Mouse (Mus musculus) ES-E14 (cell line): ENCODE data around the gene Psma3.

Experiments
- CHD2 ChIP-seq: IDR thresholded peaks from 2 replicates; pipeline ENCODE4 v1.6.1; 2014; ENCODE audit warnings: mild to moderate bottlenecking, low read depth, low read length, inconsistent platforms
- HCFC1 ChIP-seq: IDR thresholded peaks from 2 replicates; pipeline ENCODE4 v1.6.1; 2012; ENCODE audit warnings: low read length, inconsistent platforms, borderline replicate concordance; ENCODE audit not compliant: insufficient read depth
- MAFK ChIP-seq: IDR thresholded peaks from 2 replicates; pipeline ENCODE4 v1.6.1; 2014; ENCODE audit warnings: mild to moderate bottlenecking, low read depth, low read length, inconsistent platforms; ENCODE audit not compliant: insufficient read depth
- ZC3H11A ChIP-seq: IDR thresholded peaks from 2 replicates; pipeline ENCODE4 v1.6.1; 2012; ENCODE audit warnings: low read depth, mild to moderate bottlenecking, inconsistent platforms, low read length, borderline replicate concordance
- ZNF384 ChIP-seq: IDR thresholded peaks from 2 replicates; pipeline ENCODE4 v1.6.1; 2012; ENCODE audit warnings: low read depth, low read length, inconsistent platforms

DNA sequence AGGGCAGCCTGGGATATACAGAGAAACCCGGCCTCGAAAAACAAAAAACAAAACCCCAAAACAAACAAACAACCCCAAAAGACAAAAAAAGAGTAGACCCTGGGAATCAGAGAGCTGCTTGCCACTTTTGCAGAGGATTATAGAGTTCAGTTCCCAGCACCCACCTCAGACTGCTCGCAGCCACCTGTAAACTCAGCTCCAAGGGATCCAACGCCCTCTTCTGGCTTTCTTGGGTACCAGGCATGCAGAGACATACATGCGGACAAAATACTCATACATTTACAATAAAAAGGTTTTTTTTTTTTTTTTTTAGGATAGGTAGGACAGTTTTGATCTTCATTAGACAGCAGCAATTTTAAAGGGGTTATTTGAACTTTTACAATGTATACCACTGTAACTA is 22.8 kb downstream of the Psma3 start:
- TF ChIP-seq HCFC1, result no peak
- peak; percentile 40; the same call in 1 of the 2 replicates for TF ChIP-seq ZNF384
- TF ChIP-seq CHD2, result no peak
- no peak for TF ChIP-seq MAFK
- no peak for TF ChIP-seq ZC3H11A
